In genomic region chr1:161126461-161126860, GRCm38 (mm10) we compare ENCODE assay signal across 32 mouse cellular contexts. TPM values are rescaled to one million over a fixed set of nuclear protein-coding genes. Genes with fewer than 3 reads are reported as not detected.
DNase-seq lines count a peak whose midpoint lies in the region; ATAC-seq and TF ChIP-seq lines count a peak whose summit lies in the region.
"Had no signal": no experiment of that assay in that cellular context is flagged by ENCODE, and none has a peak within 500 bp of the region (broad histone marks: within the 10 kb centered on the region; RNA-seq: fewer than 3 reads in every experiment).

No protein-coding gene starts in this region.

- peaks cover 5% of the 10 kb centered on the region; the same call in 1 of the 2 replicates for H3K36me3 ChIP-seq in kidney, embryonic 14.5 days (ENCODE audit: control insufficient read depth, insufficient read depth, low read length)
- H3K36me3 ChIP-seq in stomach, postnatal 0 days (ENCODE audit: control insufficient read depth, insufficient read depth, low read length) = no peaks in the 10 kb centered on the region
- H3K36me3 ChIP-seq: intestine, embryonic 15.5 days had no signal

- ATAC-seq in kidney, embryonic 14.5 days (ENCODE audit: low FRiP score, low TSS enrichment) = no peak
- 0 out of 2 replicates have a peak, but pooled peaks have one; percentile 17 for ATAC-seq in monocyte, adult 5-6 weeks (replicated peaks; ENCODE audit: insufficient number of reproducible peaks, low FRiP score, low TSS enrichment, poor library complexity, severe bottlenecking)
- no peak for ATAC-seq in stomach, postnatal 0 days (ENCODE audit: low FRiP score, low TSS enrichment)
- ATAC-seq: CD4-positive, CD25-positive, alpha-beta regulatory T cell, adult 4 months; hindbrain, embryonic 16.5 days; intestine, embryonic 15.5 days; midbrain, embryonic 13.5 days had no signal

- H3K4me3 ChIP-seq in kidney, embryonic 14.5 days (ENCODE audit: low read length) = no peak overlapping the region
- H3K4me3 ChIP-seq in stomach, postnatal 0 days (ENCODE audit: low read depth, low read length) = no peak overlapping the region
- H3K4me3 ChIP-seq: erythroblast, embryonic 14.5 days; forebrain, embryonic 12.5 days; gastrocnemius, adult 2 months; intestine, embryonic 15.5 days; layer of hippocampus, adult 2 months; midbrain, embryonic 13.5 days had no signal

- DNase-seq in kidney, adult 11 months = peak; percentile 84
- peak; percentile 80 to 83 for DNase-seq in kidney, adult 8-10 months
- DNase-seq in kidney, postnatal 25 days = peak; percentile 81 to 91
- no peak for DNase-seq in adrenal gland, adult 8-10 months
- no peak for DNase-seq in stomach, postnatal 0 days (ENCODE audit: low spot score)
- no peak for DNase-seq in right cerebral cortex, postnatal 4 days
- DNase-seq: adrenal gland, postnatal 25 days; cerebellum, adult 9-11 months; gastrocnemius, adult 2 months; lung, adult 18-20 months; lung, postnatal 10 days; thymus, postnatal 25 days had no signal

- no peak for TF ChIP-seq CTCF in stomach, postnatal 0 days (IDR thresholded peaks at IDR 0.05; ENCODE audit: low read depth)

- H3K9me3 ChIP-seq in kidney, embryonic 14.5 days (ENCODE audit: control insufficient read depth, low read length) = no peaks in the 10 kb centered on the region
- no peaks in the 10 kb centered on the region for H3K9me3 ChIP-seq in stomach, postnatal 0 days (ENCODE audit: control insufficient read depth, low read length)
- H3K9me3 ChIP-seq: forebrain, embryonic 12.5 days; intestine, embryonic 15.5 days; midbrain, embryonic 13.5 days had no signal

- TF ChIP-seq EP300 in stomach, postnatal 0 days (optimal IDR thresholded peaks at IDR 0.05) = no peak

- H3K4me2 ChIP-seq in kidney, embryonic 14.5 days (replicated peaks; ENCODE audit: low read depth, low read length) = no peak overlapping the region
- H3K4me2 ChIP-seq in stomach, postnatal 0 days (replicated peaks; ENCODE audit: low read depth) = no peak overlapping the region
- H3K4me2 ChIP-seq: forebrain, embryonic 12.5 days; intestine, embryonic 15.5 days; midbrain, embryonic 13.5 days had no signal

- no peak overlapping the region for H3K27ac ChIP-seq in kidney, embryonic 14.5 days (ENCODE audit: low read depth, low read length)
- no peak overlapping the region for H3K27ac ChIP-seq in stomach, postnatal 0 days (replicated peaks)
- H3K27ac ChIP-seq: forebrain, embryonic 12.5 days; gastrocnemius, adult 2 months; intestine, embryonic 15.5 days; layer of hippocampus, adult 2 months; midbrain, embryonic 13.5 days had no signal

- H3K9ac ChIP-seq in kidney, embryonic 14.5 days (ENCODE audit: low read depth, low read length) = no peak overlapping the region
- no peak overlapping the region for H3K9ac ChIP-seq in stomach, postnatal 0 days (ENCODE audit: low read length)
- H3K9ac ChIP-seq: forebrain, embryonic 12.5 days; intestine, embryonic 15.5 days; midbrain, embryonic 13.5 days had no signal

- no peaks in the 10 kb centered on the region for H3K27me3 ChIP-seq in kidney, embryonic 14.5 days (ENCODE audit: control insufficient read depth, insufficient read depth, low read length)
- H3K27me3 ChIP-seq in stomach, postnatal 0 days (ENCODE audit: control insufficient read depth, insufficient read depth, low read length) = no peaks in the 10 kb centered on the region
- H3K27me3 ChIP-seq: forebrain, embryonic 12.5 days; intestine, embryonic 15.5 days; midbrain, embryonic 13.5 days had no signal

- no peaks in the 10 kb centered on the region for H3K4me1 ChIP-seq in kidney, embryonic 14.5 days (ENCODE audit: control insufficient read depth, insufficient read depth, low read length)
- H3K4me1 ChIP-seq in stomach, postnatal 0 days (replicated peaks; ENCODE audit: control insufficient read depth, insufficient read depth) = no peaks in the 10 kb centered on the region
- H3K4me1 ChIP-seq: intestine, embryonic 15.5 days had no signal

- WGBS in kidney, embryonic 14.5 days = 80% methylated on average over 1 of the region's 1 CpGs
- 88% methylated on average over 1 of the region's 1 CpGs for WGBS in stomach, postnatal 0 days

RNA-seq across cellular contexts. Expression of gene Klhl20, which starts 4.8 kb away (rescaled TPM):
- polyA plus RNA-seq in kidney, embryonic 14.5 days (2014; fragmentation: Nextera tagmentation; extraction: Ambion mirVana) = 10.6 and 17.2 TPM in 2 replicates
- total RNA-seq in monocyte, adult 5-6 weeks (2017) = 17.1 to 39.8 TPM (median 20.9 TPM) in 3 replicates
- total RNA-seq in adrenal gland, adult 8-10 months (2022) = 10 to 100 TPM; 16.1 to 21.1 (median 18.6) TPM
- polyA plus RNA-seq in stomach, postnatal 0 days (2015; fragmentation: Nextera tagmentation; extraction: Ambion mirVana) = 5.5 and 6.1 TPM in 2 replicates

RNA-seq across cellular contexts. Expression of gene Ankrd45, which starts 16.0 kb away (rescaled TPM):
- polyA plus RNA-seq in kidney, embryonic 14.5 days (2014; fragmentation: Nextera tagmentation; extraction: Ambion mirVana) = 5.1 and 5.9 TPM in 2 replicates
- total RNA-seq in monocyte, adult 5-6 weeks (2017) = not detected in 3 replicates
- total RNA-seq in adrenal gland, adult 8-10 months (2022) = 10 to 100 TPM in 2 of 4 experiments, 1 to 10 TPM in 2; 7.6 to 13.6 (median 10.3) TPM
- 0.21 and 0.24 TPM in 2 replicates for polyA plus RNA-seq in stomach, postnatal 0 days (2015; fragmentation: Nextera tagmentation; extraction: Ambion mirVana)
- total RNA-seq: common myeloid progenitor, adult 5-6 weeks; gastrocnemius, adult 2 months; gastrocnemius, postnatal 4 days; hematopoietic stem cell, adult 5-6 weeks; megakaryocyte progenitor cell, adult 5-6 weeks had no signal
- polyA plus RNA-seq: CD4-positive, CD25-positive, alpha-beta regulatory T cell, adult 4 months; erythroblast, embryonic 14.5 days had no signal

RNA-seq across cellular contexts. Expression of gene Tex50, which starts 32.7 kb away (rescaled TPM):
- 0.45 and 0.63 TPM in 2 replicates for polyA plus RNA-seq in kidney, embryonic 14.5 days (2014; fragmentation: Nextera tagmentation; extraction: Ambion mirVana)
- 2.5 TPM in 1 of 3 replicates, not detected in the others for total RNA-seq in monocyte, adult 5-6 weeks (2017)
- total RNA-seq in adrenal gland, adult 8-10 months (2022) = not detected
- not detected in 2 replicates for polyA plus RNA-seq in stomach, postnatal 0 days (2015; fragmentation: Nextera tagmentation; extraction: Ambion mirVana)
- total RNA-seq: adrenal gland, postnatal 25 days; common myeloid progenitor, adult 5-6 weeks; gastrocnemius, adult 2 months; gastrocnemius, postnatal 4 days; hematopoietic stem cell, adult 5-6 weeks; layer of hippocampus, adult 2 months; left cerebral cortex, adult 18-20 months; left cerebral cortex, postnatal 36 days; megakaryocyte progenitor cell, adult 5-6 weeks had no signal
- polyA plus RNA-seq: brain, embryonic 14.5 days; CD4-positive, CD25-positive, alpha-beta regulatory T cell, adult 4 months; erythroblast, embryonic 14.5 days; heart, postnatal 0 days; intestine, embryonic 15.5 days; limb, embryonic 14.5 days; neural tube, embryonic 11.5 days; stomach, embryonic 14.5 days had no signal

RNA-seq across cellular contexts. Expression of gene Cenpl, which starts 55.9 kb away (rescaled TPM):
- 32.7 and 36.2 TPM in 2 replicates for polyA plus RNA-seq in kidney, embryonic 14.5 days (2014; fragmentation: Nextera tagmentation; extraction: Ambion mirVana)
- total RNA-seq in monocyte, adult 5-6 weeks (2017) = 3.1 to 6.8 TPM (median 4.9 TPM) in 3 replicates
- total RNA-seq in adrenal gland, adult 8-10 months (2022) = 1 to 10 TPM; 1.7 to 3.6 (median 2.8) TPM
- polyA plus RNA-seq in stomach, postnatal 0 days (2015; fragmentation: Nextera tagmentation; extraction: Ambion mirVana) = 9.6 and 10.2 TPM in 2 replicates

RNA-seq across cellular contexts. Expression of gene Dars2, which starts 56.0 kb away (rescaled TPM):
- polyA plus RNA-seq in kidney, embryonic 14.5 days (2014; fragmentation: Nextera tagmentation; extraction: Ambion mirVana) = 26.6 and 45.4 TPM in 2 replicates
- 5.7 to 12.4 TPM (median 8.2 TPM) in 3 replicates for total RNA-seq in monocyte, adult 5-6 weeks (2017)
- 10 to 100 TPM; 29.7 to 31.8 (median 31.0) TPM for total RNA-seq in adrenal gland, adult 8-10 months (2022)
- polyA plus RNA-seq in stomach, postnatal 0 days (2015; fragmentation: Nextera tagmentation; extraction: Ambion mirVana) = 15.9 and 16.2 TPM in 2 replicates

Comparison
In these comparisons a context has a peak if more than half of its experiments do, and no peak if none do; other contexts are left out.
1. DNase-seq: peak in kidney, adult 11 months (single experiment), kidney, adult 8-10 months (2 of 2) and kidney, postnatal 25 days (2 of 2); none in adrenal gland, adult 8-10 months (single experiment), stomach, postnatal 0 days (single experiment) and right cerebral cortex, postnatal 4 days (single experiment).